Mouse (Mus musculus) A20 (cell line): ENCODE measurements around the gene Phactr2.

Experiments
- DNase-seq: peaks from one replicate; pipeline ENCODE4 v3.0.0-alpha.2; 2011; ENCODE audit warnings: low read depth, low spot score

Phactr2 gene

GRCm38 (mm10) chr10:13168461-13168860, 305.8 kb downstream of the Phactr2 start:
- DNase-seq = no peak

- no peak for DNase-seq
Observed at GRCm38 (mm10) chr10:13162031-13162430, 312.2 kb downstream of the Phactr2 start.

GRCm38 (mm10) chr10:13160913-13161312, 313.3 kb downstream of the Phactr2 start:
- DNase-seq = no peak
